ENCODE assay signal across 26 mouse cellular contexts in the genomic region with DNA sequence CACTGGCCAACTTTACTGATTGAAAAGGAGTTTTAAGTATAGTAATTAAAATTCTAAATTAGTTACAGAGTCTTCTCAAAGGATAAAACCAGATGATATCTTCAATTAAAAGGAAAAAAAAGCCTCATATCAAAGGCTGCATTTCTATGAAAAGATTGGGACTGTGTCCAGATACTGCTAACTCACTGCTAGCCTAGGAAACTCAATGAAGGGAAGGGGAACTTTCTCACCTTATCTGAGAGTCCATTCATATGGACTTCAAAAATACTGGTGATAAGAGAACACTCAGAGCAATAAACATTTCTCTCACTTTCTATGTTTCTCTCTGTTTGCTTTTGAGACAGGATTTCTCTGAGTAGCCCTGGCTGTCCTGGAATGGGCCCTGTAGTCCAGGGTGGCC. TPM values are rescaled to one million over a fixed set of nuclear protein-coding genes. Genes with fewer than 3 reads are reported as not detected.
A peak's percentile ranks its signal among the peaks of the same experiment; 100 is the strongest.
DNase-seq lines count a peak whose midpoint lies in the region; ATAC-seq and TF ChIP-seq lines count a peak whose summit lies in the region.
"Had no signal": no experiment of that assay in that cellular context is flagged by ENCODE, and none has a peak within 500 bp of the region (broad histone marks: within the 10 kb centered on the region; RNA-seq: fewer than 3 reads in every experiment).

No protein-coding gene starts in this region.

- no peak for ATAC-seq in liver, postnatal 0 days
- ATAC-seq in intestine, postnatal 0 days: peak; percentile 22
- no peak for ATAC-seq in megakaryocyte-erythroid progenitor cell, adult 5-6 weeks (replicated peaks; ENCODE audit: low FRiP score, low TSS enrichment, poor library complexity, severe bottlenecking)
- ATAC-seq: activated CD4-positive, CD25-positive, alpha-beta regulatory T cell, adult 4 months; forebrain, embryonic 15.5 days had no signal

- H3K4me2 ChIP-seq in liver, postnatal 0 days (ENCODE audit: low read depth, low read length): no peak overlapping the region
- peak overlapping the region; percentile 53; the same call in 1 of the 2 replicates for H3K4me2 ChIP-seq in intestine, postnatal 0 days (replicated peaks; ENCODE audit: low read depth)
- H3K4me2 ChIP-seq: embryonic facial prominence, embryonic 13.5 days; forebrain, embryonic 12.5 days; forebrain, embryonic 15.5 days; hindbrain, embryonic 12.5 days; hindbrain, embryonic 15.5 days had no signal

- no peak for DNase-seq in liver, postnatal 0 days
- DNase-seq in liver (no peak), MEL (ENCODE audit: low read depth, low spot score) (peak; percentile 44)
- no peak for DNase-seq in layer of hippocampus, postnatal 25 days (ENCODE audit: extremely low spot score in 1 of 2, low spot score in 1 of 2)
- DNase-seq: adrenal gland, adult 8-10 months; adrenal gland, postnatal 25 days; B cell, adult 2 months; cerebellum, adult 11-12 months; cerebellum, adult 8-10 months; cerebellum, postnatal 10 days; cerebellum, postnatal 36 days; embryo, embryonic 11 days; gastrocnemius, postnatal 25 days; heart, adult 2 months had no signal

- no peak for TF ChIP-seq EP300 in liver, postnatal 0 days (IDR thresholded peaks at IDR 0.05; ENCODE audit: low read depth)
- peak; percentile 62 to 84 for TF ChIP-seq EP300 in MEL (IDR thresholded peaks at IDR 0.05; ENCODE audit: low read depth in 1 of 2, low read length in 2 of 2)

- H3K4me1 ChIP-seq in liver, postnatal 0 days (ENCODE audit: insufficient read depth): no peaks in the 10 kb centered on the region
- peaks cover 5 to 23% of the 10 kb centered on the region in 2 experiments; a peak in 3 of 4 replicates for H3K4me1 ChIP-seq in MEL (ENCODE audit: control insufficient read depth in 1 of 2, insufficient read depth in 2 of 2, low read length in 2 of 2)
- H3K4me1 ChIP-seq in intestine, postnatal 0 days (replicated peaks; ENCODE audit: control insufficient read depth, insufficient read depth, low read length): 0 out of 2 replicates have a peak, but pooled peaks cover 5% of the 10 kb centered on the region
- H3K4me1 ChIP-seq: embryonic facial prominence, embryonic 10.5 days; embryonic facial prominence, embryonic 13.5 days; forebrain, embryonic 15.5 days; hindbrain, embryonic 15.5 days had no signal

- no peaks in the 10 kb centered on the region for H3K27me3 ChIP-seq in liver, postnatal 0 days (ENCODE audit: insufficient read depth, low read length)
- no peaks in the 10 kb centered on the region for H3K27me3 ChIP-seq in MEL (ENCODE audit: control insufficient read depth in 1 of 2, insufficient read depth in 2 of 2, low read length in 2 of 2)
- peaks cover 4% of the 10 kb centered on the region; the same call in 1 of the 2 replicates for H3K27me3 ChIP-seq in intestine, postnatal 0 days (replicated peaks; ENCODE audit: control insufficient read depth, insufficient read depth, low read length)
- H3K27me3 ChIP-seq: CH12.LX; embryonic facial prominence, embryonic 13.5 days; forebrain, embryonic 12.5 days; forebrain, embryonic 15.5 days; hindbrain, embryonic 12.5 days; hindbrain, embryonic 15.5 days had no signal

- peak overlapping the region; percentile 56; the same call in 1 of the 2 replicates for H3K27ac ChIP-seq in liver, postnatal 0 days (ENCODE audit: low read depth)
- no peak overlapping the region; the same call in 1 of the 2 replicates for H3K27ac ChIP-seq in MEL (ENCODE audit: control insufficient read depth, low read depth, low read length)
- H3K27ac ChIP-seq in intestine, postnatal 0 days (ENCODE audit: low read depth, low read length): 0 out of 2 replicates have a peak overlapping the region, but pooled peaks have one; percentile 50
- H3K27ac ChIP-seq: embryonic facial prominence, embryonic 10.5 days; embryonic facial prominence, embryonic 13.5 days; forebrain, embryonic 12.5 days; forebrain, embryonic 15.5 days; heart, adult 2 months; heart, embryonic 10.5 days; hindbrain, embryonic 12.5 days; hindbrain, embryonic 15.5 days had no signal

- TF ChIP-seq CTCF in liver, postnatal 0 days (IDR thresholded peaks at IDR 0.05; ENCODE audit: low read depth): no peak
- no peak for TF ChIP-seq CTCF in MEL (IDR thresholded peaks at IDR 0.05 in 2 of 3, conservative IDR thresholded peaks at IDR 0.05 in 1 of 3; ENCODE audit: control insufficient read depth in 1 of 3, insufficient read depth in 1 of 3, low read depth in 2 of 3, low read length in 3 of 3, poor library complexity in 1 of 3, severe bottlenecking in 1 of 3)
- no peak for TF ChIP-seq CTCF in intestine, postnatal 0 days (IDR thresholded peaks at IDR 0.05; ENCODE audit: low read depth)

- H3K36me3 ChIP-seq in liver, postnatal 0 days (replicated peaks; ENCODE audit: insufficient read depth, low read length): no peaks in the 10 kb centered on the region
- peaks cover 0 to 16% of the 10 kb centered on the region in 2 experiments; a peak in 2 of 4 replicates for H3K36me3 ChIP-seq in MEL (ENCODE audit: control insufficient read depth in 1 of 2, insufficient read depth in 2 of 2, low read length in 2 of 2)
- H3K36me3 ChIP-seq in intestine, postnatal 0 days (ENCODE audit: control insufficient read depth, insufficient read depth): no peaks in the 10 kb centered on the region
- H3K36me3 ChIP-seq: embryonic facial prominence, embryonic 10.5 days; embryonic facial prominence, embryonic 13.5 days; forebrain, embryonic 12.5 days; forebrain, embryonic 15.5 days; heart, embryonic 10.5 days; hindbrain, embryonic 12.5 days; hindbrain, embryonic 15.5 days had no signal

- H3K9me3 ChIP-seq in liver, postnatal 0 days (ENCODE audit: low read length): no peaks in the 10 kb centered on the region
- no peaks in the 10 kb centered on the region for H3K9me3 ChIP-seq in MEL (replicated peaks; ENCODE audit: insufficient read depth, low read length)
- no peaks in the 10 kb centered on the region for H3K9me3 ChIP-seq in intestine, postnatal 0 days (ENCODE audit: control insufficient read depth)
- H3K9me3 ChIP-seq: embryonic facial prominence, embryonic 10.5 days; embryonic facial prominence, embryonic 13.5 days; forebrain, embryonic 12.5 days; forebrain, embryonic 15.5 days; heart, embryonic 10.5 days; hindbrain, embryonic 12.5 days; hindbrain, embryonic 15.5 days had no signal

- no peak overlapping the region for H3K9ac ChIP-seq in liver, postnatal 0 days (replicated peaks)
- no peak overlapping the region for H3K9ac ChIP-seq in MEL (ENCODE audit: control insufficient read depth, low read depth, low read length, poor library complexity, severe bottlenecking)
- H3K9ac ChIP-seq in intestine, postnatal 0 days (ENCODE audit: low read depth, low read length): no peak overlapping the region
- H3K9ac ChIP-seq: embryonic facial prominence, embryonic 13.5 days; forebrain, embryonic 12.5 days; forebrain, embryonic 15.5 days; hindbrain, embryonic 12.5 days; hindbrain, embryonic 15.5 days had no signal

- H3K79me2 ChIP-seq in MEL (ENCODE audit: control insufficient read depth, insufficient read depth, low read length, poor library complexity): no peaks in the 10 kb centered on the region

- TF ChIP-seq POLR2A in MEL (IDR thresholded peaks at IDR 0.05; ENCODE audit: control insufficient read depth in 1 of 2, insufficient read depth in 1 of 2, low read depth in 1 of 2, low read length in 2 of 2, poor library complexity in 1 of 2): no peak

- no peak overlapping the region for H3K4me3 ChIP-seq in liver, postnatal 0 days (ENCODE audit: low read depth, low read length)
- H3K4me3 ChIP-seq in MEL (ENCODE audit: control insufficient read depth in 1 of 2, insufficient read depth in 1 of 2, low read depth in 2 of 2, low read length in 2 of 2): no peak overlapping the region
- no peak overlapping the region for H3K4me3 ChIP-seq in intestine, postnatal 0 days (ENCODE audit: low read depth, low read length)
- H3K4me3 ChIP-seq: embryonic facial prominence, embryonic 10.5 days; embryonic facial prominence, embryonic 13.5 days; erythroblast, embryonic 14.5 days; forebrain, embryonic 12.5 days; forebrain, embryonic 15.5 days; heart, adult 2 months; heart, embryonic 10.5 days; hindbrain, embryonic 12.5 days; hindbrain, embryonic 15.5 days had no signal

- no peak for TF ChIP-seq RAD21 in MEL (IDR thresholded peaks at IDR 0.05; ENCODE audit: low read depth, low read length)

TF ChIP-seq in MEL, 35 proteins besides CTCF, POLR2A, EP300 and RAD21 (continues in another document):
- TF ChIP-seq TCF12 (IDR thresholded peaks at IDR 0.05; ENCODE audit: low read depth, low read length) (peak; percentile 63), ZNF384 (IDR thresholded peaks at IDR 0.05; ENCODE audit: low read depth, low read length) (peak; percentile 82), RCOR1 (IDR thresholded peaks at IDR 0.05; ENCODE audit: low read depth, low read length) (peak; percentile 67)

RNA-seq across cellular contexts. Expression of a gene that starts 30.2 kb away (rescaled TPM):
- polyA plus RNA-seq in liver, postnatal 0 days (2015; fragmentation: Nextera tagmentation; extraction: Ambion mirVana): 1.9 and 2.4 TPM in 2 replicates
- total RNA-seq in MEL (2012; rRNA removed): 11.5 and 12.2 TPM in 2 replicates
- 10 to 100 TPM in 1 of 2 experiments, not detected in 1; 18.4 TPM for polyA plus RNA-seq in MEL (2012; ENCODE audit: insufficient read depth in 1 of 2, insufficient read length in 2 of 2, low read depth in 1 of 2, low replicate concordance in 2 of 2, missing spikeins in 1 of 2)
- 2.3 and 2.7 TPM in 2 replicates for polyA plus RNA-seq in intestine, postnatal 0 days (2015; fragmentation: Nextera tagmentation; extraction: Ambion mirVana)
- 19.5 and 24.2 TPM in 2 replicates for total RNA-seq in megakaryocyte-erythroid progenitor cell, adult 5-6 weeks (2014; fragmentation: Nextera tagmentation)
- total RNA-seq in megakaryocyte-erythroid progenitor cell, adult 5-6 weeks (2017): 13.5 and 14.0 TPM in 2 replicates
- total RNA-seq in layer of hippocampus, postnatal 25 days (2021): 10 to 100 TPM; 42.3 to 43.9 TPM

RNA-seq across cellular contexts. Expression of a gene that starts 31.0 kb away (rescaled TPM):
- 46.0 and 47.5 TPM in 2 replicates for polyA plus RNA-seq in liver, postnatal 0 days (2015; fragmentation: Nextera tagmentation; extraction: Ambion mirVana)
- 303 and 311 TPM in 2 replicates for total RNA-seq in MEL (2012; rRNA removed)
- 100 to 1,000 TPM; 277 to 302 TPM for polyA plus RNA-seq in MEL (2012; ENCODE audit: insufficient read depth in 1 of 2, insufficient read length in 2 of 2, low read depth in 1 of 2, low replicate concordance in 2 of 2, missing spikeins in 1 of 2)
- 35.0 and 38.8 TPM in 2 replicates for polyA plus RNA-seq in intestine, postnatal 0 days (2015; fragmentation: Nextera tagmentation; extraction: Ambion mirVana)
- total RNA-seq in megakaryocyte-erythroid progenitor cell, adult 5-6 weeks (2014; fragmentation: Nextera tagmentation): 194 and 202 TPM in 2 replicates
- 324 and 335 TPM in 2 replicates for total RNA-seq in megakaryocyte-erythroid progenitor cell, adult 5-6 weeks (2017)
- 10 to 100 TPM; 80.5 to 85.3 TPM for total RNA-seq in layer of hippocampus, postnatal 25 days (2021)

RNA-seq across cellular contexts. Expression of a gene that starts 46.7 kb away (rescaled TPM):
- 4.7 and 5.2 TPM in 2 replicates for polyA plus RNA-seq in liver, postnatal 0 days (2015; fragmentation: Nextera tagmentation; extraction: Ambion mirVana)
- total RNA-seq in MEL (2012; rRNA removed): 4.0 and 7.7 TPM in 2 replicates
- 10 to 100 TPM in 1 of 2 experiments, not detected in 1; 10.5 TPM for polyA plus RNA-seq in MEL (2012; ENCODE audit: insufficient read depth in 1 of 2, insufficient read length in 2 of 2, low read depth in 1 of 2, low replicate concordance in 2 of 2, missing spikeins in 1 of 2)
- 7.1 and 8.6 TPM in 2 replicates for polyA plus RNA-seq in intestine, postnatal 0 days (2015; fragmentation: Nextera tagmentation; extraction: Ambion mirVana)
- total RNA-seq in megakaryocyte-erythroid progenitor cell, adult 5-6 weeks (2014; fragmentation: Nextera tagmentation): 3.8 and 4.7 TPM in 2 replicates
- 2.6 and 3.0 TPM in 2 replicates for total RNA-seq in megakaryocyte-erythroid progenitor cell, adult 5-6 weeks (2017)
- 10 to 100 TPM; 14.7 to 15.8 TPM for total RNA-seq in layer of hippocampus, postnatal 25 days (2021)
